Mouse (Mus musculus): ENCODE results near the gene Capzb. TPM values are rescaled to one million over a fixed set of nuclear protein-coding genes. Genes with fewer than 3 reads are reported as not detected.

The Capzb gene
- total RNA-seq, 2 experiments from 2014 or later = 343 to 361 TPM

GRCm38 (mm10) chr4:139206353-139207045 is 13.8 kb downstream of the Capzb start:
- DNase-seq (ENCODE audit: low spot score in 2 of 2) = no peak

- no peak for DNase-seq (ENCODE audit: low spot score in 2 of 2)
These were observed 15.8 kb downstream of the Capzb start for GRCm38 (mm10) chr4:139208236-139209129.

GRCm38 (mm10) chr4:139209130-139209840 is 16.6 kb downstream of the Capzb start:
- no peak for DNase-seq (ENCODE audit: low spot score in 2 of 2)

GRCm38 (mm10) chr4:139211975-139212831 is 19.5 kb downstream of the Capzb start:
- no peak for DNase-seq (ENCODE audit: low spot score in 2 of 2)

- DNase-seq (ENCODE audit: low spot score in 2 of 2) = no peak
These were observed 20.4 kb downstream of the Capzb start for GRCm38 (mm10) chr4:139213086-139213485.

- no peak for DNase-seq (ENCODE audit: low spot score in 2 of 2)
These were observed 21.3 kb downstream of the Capzb start for GRCm38 (mm10) chr4:139213935-139214371.

- DNase-seq (ENCODE audit: low spot score in 2 of 2) = no peak
These were observed 23.9 kb downstream of the Capzb start for GRCm38 (mm10) chr4:139216566-139216965.

- DNase-seq (ENCODE audit: low spot score in 2 of 2) = no peak
These were observed 25.8 kb downstream of the Capzb start for GRCm38 (mm10) chr4:139218539-139218938.

- no peak for DNase-seq (ENCODE audit: low spot score in 2 of 2)
These were observed 27.0 kb downstream of the Capzb start for GRCm38 (mm10) chr4:139219656-139220055.

- DNase-seq (ENCODE audit: low spot score in 2 of 2) = no peak
These were observed 28.3 kb downstream of the Capzb start for GRCm38 (mm10) chr4:139220978-139221377.

GRCm38 (mm10) chr4:139221837-139222236 is 29.1 kb downstream of the Capzb start:
- no peak for DNase-seq (ENCODE audit: low spot score in 2 of 2)

GRCm38 (mm10) chr4:139225115-139225514 is 32.4 kb downstream of the Capzb start:
- DNase-seq (ENCODE audit: low spot score in 2 of 2) = no peak

- DNase-seq (ENCODE audit: low spot score in 2 of 2) = no peak
These were observed 33.2 kb downstream of the Capzb start for GRCm38 (mm10) chr4:139225944-139226343.

- no peak for DNase-seq (ENCODE audit: low spot score in 2 of 2)
These were observed 34.0 kb downstream of the Capzb start for GRCm38 (mm10) chr4:139226504-139227216.

- DNase-seq (ENCODE audit: low spot score in 2 of 2) = no peak
These were observed 35.2 kb downstream of the Capzb start for GRCm38 (mm10) chr4:139227923-139228322.

GRCm38 (mm10) chr4:139229271-139229670 is 36.6 kb downstream of the Capzb start:
- DNase-seq (ENCODE audit: low spot score in 2 of 2) = no peak

GRCm38 (mm10) chr4:139230376-139231120 is 37.8 kb downstream of the Capzb start:
- no peak for DNase-seq (ENCODE audit: low spot score in 2 of 2)

GRCm38 (mm10) chr4:139231163-139231562 is 38.5 kb downstream of the Capzb start:
- no peak for DNase-seq (ENCODE audit: low spot score in 2 of 2)

- DNase-seq (ENCODE audit: low spot score in 2 of 2) = peak in 1 of 2 experiments; percentile 50
These were observed 39.9 kb downstream of the Capzb start for GRCm38 (mm10) chr4:139232479-139233145.

Measured in adrenal gland, postnatal 4 days (tissue).